In the genomic region with DNA sequence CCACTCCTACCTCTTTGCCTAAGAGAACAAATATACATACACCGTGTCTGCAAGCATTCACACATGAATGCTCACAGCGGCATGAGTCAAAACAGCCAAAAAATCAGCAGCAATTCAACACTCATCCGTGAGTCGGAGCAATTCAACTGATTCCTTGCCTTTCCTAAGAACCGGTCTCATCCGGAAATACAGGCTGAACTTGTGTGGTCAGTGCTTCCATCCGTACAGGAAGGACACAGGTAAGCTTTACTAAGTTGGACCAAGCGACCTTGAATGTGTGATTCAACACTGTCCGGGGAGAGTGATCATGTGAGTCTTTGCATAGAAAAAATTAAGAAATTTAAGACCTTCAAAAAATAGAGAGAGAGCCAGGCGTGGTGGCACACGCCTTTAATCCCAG, we compare ENCODE assay signal across 20 mouse cellular contexts. TPM values are rescaled to one million over a fixed set of nuclear protein-coding genes. Genes with fewer than 3 reads are reported as not detected.
DNase-seq lines count a peak whose midpoint lies in the region; TF ChIP-seq lines count a peak whose summit lies in the region.
"Had no signal": no experiment of that assay in that cellular context is flagged by ENCODE, and none has a peak within 500 bp of the region (broad histone marks: within the 10 kb centered on the region; RNA-seq: fewer than 3 reads in every experiment).

No protein-coding gene starts in this region.

- H3K27me3 ChIP-seq in cerebellum, adult 2 months (ENCODE audit: control insufficient read depth, insufficient read depth, low read length): no peaks in the 10 kb centered on the region
- H3K27me3 ChIP-seq: embryonic facial prominence, embryonic 12.5 days; forebrain, embryonic 13.5 days; intestine, embryonic 15.5 days; lung, embryonic 15.5 days had no signal

- no peaks in the 10 kb centered on the region for H3K4me1 ChIP-seq in cerebellum, adult 2 months (ENCODE audit: control insufficient read depth, insufficient read depth, low read length)
- H3K4me1 ChIP-seq: embryonic facial prominence, embryonic 12.5 days had no signal

- no peak for TF ChIP-seq CTCF in cerebellum, adult 2 months (IDR thresholded peaks at IDR 0.05; ENCODE audit: borderline replicate concordance, insufficient read depth, low read depth, low read length)

- WGBS in cerebellum, adult 2 months: 76% methylated on average over 11 of the region's 11 CpGs

- H3K27ac ChIP-seq in cerebellum, adult 2 months (ENCODE audit: insufficient read depth, low read length): no peak overlapping the region
- H3K27ac ChIP-seq: embryonic facial prominence, embryonic 12.5 days; forebrain, embryonic 13.5 days; gastrocnemius, adult 2 months; hindbrain, embryonic 10.5 days; intestine, embryonic 15.5 days; liver, embryonic 13.5 days; lung, embryonic 15.5 days had no signal

- TF ChIP-seq POLR2A in cerebellum, adult 2 months (IDR thresholded peaks at IDR 0.05; ENCODE audit: borderline replicate concordance, insufficient read depth, low read length): no peak

- H3K4me3 ChIP-seq in cerebellum, adult 2 months (replicated peaks; ENCODE audit: insufficient read depth, low read depth, low read length): no peak overlapping the region
- H3K4me3 ChIP-seq: embryonic facial prominence, embryonic 12.5 days; forebrain, embryonic 13.5 days; gastrocnemius, adult 2 months; hindbrain, embryonic 10.5 days; intestine, embryonic 15.5 days; liver, embryonic 13.5 days; lung, embryonic 15.5 days had no signal

- DNase-seq in kidney, adult 8-10 months: peak; percentile 38 to 71
- no peak for DNase-seq in kidney, postnatal 4 days
- DNase-seq in urinary bladder, postnatal 25 days (ENCODE audit: low spot score): peak; percentile 55
- no peak for DNase-seq in urinary bladder, postnatal 4 days (ENCODE audit: low spot score in 2 of 2)
- DNase-seq in kidney, postnatal 14 days: peak; percentile 64
- no peak for DNase-seq in cerebellum, adult 2 months
- no peak for DNase-seq in embryo, embryonic 10.5 days (ENCODE audit: low spot score)
- DNase-seq: adrenal gland, adult 8-10 months; B cell, adult 2 months; cerebellum, adult 11-12 months; cerebellum, postnatal 14 days; gastrocnemius, adult 2 months; heart, adult 11 months; liver, embryonic 13.5 days; thymus, postnatal 25 days had no signal

RNA-seq across cellular contexts. Expression of a gene that starts 24.2 kb away (rescaled TPM):
- 54.2 and 57.4 TPM in 2 replicates for polyA plus RNA-seq in cerebellum, adult 2 months (2012; rRNA removed)

RNA-seq across cellular contexts. Expression of a gene that starts 32.7 kb away (rescaled TPM):
- 132 and 149 TPM in 2 replicates for polyA plus RNA-seq in cerebellum, adult 2 months (2012; rRNA removed)

Comparison
In these comparisons a context has a peak if more than half of its experiments do, and no peak if none do; other contexts are left out.
1. DNase-seq: peak in kidney, adult 8-10 months (2 of 2), urinary bladder, postnatal 25 days (single experiment) and kidney, postnatal 14 days (single experiment); none in kidney, postnatal 4 days (0 of 2), urinary bladder, postnatal 4 days (0 of 2), cerebellum, adult 2 months (0 of 2) and embryo, embryonic 10.5 days (single experiment).